In genomic region chr11:78019676-78020075, GRCm38 (mm10) we compare ENCODE assay signal across 8 mouse cellular contexts. TPM values are rescaled to one million over a fixed set of nuclear protein-coding genes. Genes with fewer than 3 reads are reported as not detected.
A peak's percentile ranks its signal among the peaks of the same experiment; 100 is the strongest.
DNase-seq lines count a peak whose midpoint lies in the region; ATAC-seq lines count a peak whose summit lies in the region.

No protein-coding gene starts in this region.

- no peaks in the 10 kb centered on the region for H3K27me3 ChIP-seq in heart, embryonic 16.5 days (ENCODE audit: control insufficient read depth, insufficient read depth, low read length)

- WGBS in heart, embryonic 16.5 days: 17% methylated on average over 4 of the region's 4 CpGs

- H3K4me2 ChIP-seq in heart, embryonic 16.5 days (ENCODE audit: low read depth, low read length): no peak overlapping the region

- peaks cover 66% of the 10 kb centered on the region for H3K36me3 ChIP-seq in heart, embryonic 16.5 days (ENCODE audit: control insufficient read depth, insufficient read depth)

- ATAC-seq in heart, embryonic 16.5 days (replicated peaks; ENCODE audit: extremely low read depth, insufficient read depth, low FRiP score): 0 out of 2 replicates have a peak, but pooled peaks have one; percentile 52
- ATAC-seq in megakaryocyte-erythroid progenitor cell, adult 5-6 weeks (replicated peaks; ENCODE audit: low FRiP score, low TSS enrichment, poor library complexity, severe bottlenecking): peak; percentile 60; the same call in 1 of the 2 replicates

- no peaks in the 10 kb centered on the region for H3K4me1 ChIP-seq in heart, embryonic 16.5 days (ENCODE audit: control insufficient read depth, insufficient read depth, low read length)

- H3K9ac ChIP-seq in heart, embryonic 16.5 days (ENCODE audit: low read length): no peak overlapping the region

- no peak overlapping the region for H3K4me3 ChIP-seq in heart, embryonic 16.5 days (ENCODE audit: low read length)

- H3K9me3 ChIP-seq in heart, embryonic 16.5 days (replicated peaks; ENCODE audit: control insufficient read depth, low read length): no peaks in the 10 kb centered on the region

- peak; percentile 67 for DNase-seq in gastrocnemius, adult 18-20 months (ENCODE audit: low spot score)
- DNase-seq in gastrocnemius, postnatal 25 days: no peak
- DNase-seq in adrenal gland, adult 8-10 months: peak; percentile 46
- DNase-seq in embryo, embryonic 9.5 days (ENCODE audit: extremely low spot score): peak; percentile 62
- DNase-seq in layer of hippocampus, postnatal 25 days (ENCODE audit: extremely low spot score in 1 of 2, low spot score in 1 of 2): peak; percentile 62 to 88
- peak; percentile 86 for DNase-seq in right cerebral cortex, postnatal 4 days

- no peak overlapping the region for H3K27ac ChIP-seq in heart, embryonic 16.5 days (ENCODE audit: low read length)

RNA-seq across cellular contexts. Expression of gene Dhrs13, which starts 12.4 kb away (rescaled TPM):
- total RNA-seq in gastrocnemius, adult 18-20 months (2021): under 1 TPM; 0.80 to 0.97 TPM
- 1 to 10 TPM in 1 of 2 experiments, under 1 TPM in 1; 0.59 to 1.1 TPM for total RNA-seq in gastrocnemius, postnatal 25 days (2021)
- total RNA-seq in adrenal gland, adult 8-10 months (2022): 10 to 100 TPM; 11.0 to 23.6 (median 14.4) TPM
- 12.3 and 12.6 TPM in 2 replicates for polyA plus RNA-seq in heart, embryonic 16.5 days (2015; fragmentation: Nextera tagmentation; extraction: Ambion mirVana)
- 1 to 10 TPM; 6.9 to 7.4 TPM for total RNA-seq in layer of hippocampus, postnatal 25 days (2021)
- total RNA-seq in megakaryocyte-erythroid progenitor cell, adult 5-6 weeks (2014; fragmentation: Nextera tagmentation): 11.8 and 14.4 TPM in 2 replicates
- total RNA-seq in megakaryocyte-erythroid progenitor cell, adult 5-6 weeks (2017): 9.7 and 14.2 TPM in 2 replicates

RNA-seq across cellular contexts. Expression of gene Flot2, which starts 18.1 kb away (rescaled TPM):
- total RNA-seq in gastrocnemius, adult 18-20 months (2021): 10 to 100 TPM; 45.6 to 49.1 TPM
- 10 to 100 TPM; 54.8 to 55.7 TPM for total RNA-seq in gastrocnemius, postnatal 25 days (2021)
- total RNA-seq in adrenal gland, adult 8-10 months (2022): 100 to 1,000 TPM in 2 of 4 experiments, 10 to 100 TPM in 2; 86.1 to 115 (median 101) TPM
- 109 and 112 TPM in 2 replicates for polyA plus RNA-seq in heart, embryonic 16.5 days (2015; fragmentation: Nextera tagmentation; extraction: Ambion mirVana)
- total RNA-seq in layer of hippocampus, postnatal 25 days (2021): 10 to 100 TPM; 74.4 to 81.6 TPM
- 19.2 and 19.7 TPM in 2 replicates for total RNA-seq in megakaryocyte-erythroid progenitor cell, adult 5-6 weeks (2014; fragmentation: Nextera tagmentation)
- total RNA-seq in megakaryocyte-erythroid progenitor cell, adult 5-6 weeks (2017): 23.2 and 23.6 TPM in 2 replicates

RNA-seq across cellular contexts. Expression of gene Phf12, which starts 37.1 kb away (rescaled TPM):
- total RNA-seq in gastrocnemius, adult 18-20 months (2021): 10 to 100 TPM; 13.9 to 14.3 TPM
- 10 to 100 TPM; 14.2 to 18.2 TPM for total RNA-seq in gastrocnemius, postnatal 25 days (2021)
- total RNA-seq in adrenal gland, adult 8-10 months (2022): 10 to 100 TPM; 50.6 to 78.2 (median 63.1) TPM
- 11.6 and 12.4 TPM in 2 replicates for polyA plus RNA-seq in heart, embryonic 16.5 days (2015; fragmentation: Nextera tagmentation; extraction: Ambion mirVana)
- 10 to 100 TPM; 42.5 to 58.5 TPM for total RNA-seq in layer of hippocampus, postnatal 25 days (2021)
- 79.7 and 94.6 TPM in 2 replicates for total RNA-seq in megakaryocyte-erythroid progenitor cell, adult 5-6 weeks (2014; fragmentation: Nextera tagmentation)
- 23.3 and 26.9 TPM in 2 replicates for total RNA-seq in megakaryocyte-erythroid progenitor cell, adult 5-6 weeks (2017)
